Mouse (Mus musculus) urinary bladder, postnatal 25 days (tissue): ENCODE measurements around the gene Pramef8.
A peak's percentile ranks its signal among the peaks of the same experiment; 100 is the strongest.
"Not testable (repeated sequence)": the region's sequence is repeated elsewhere in the genome, so short reads cannot be mapped to it uniquely, and the experiment has no call there.

Experiments
- DNase-seq: peaks from one replicate; pipeline ENCODE4 v3.0.0; 2022; ENCODE audit warnings: low spot score

Pramef8 gene

GRCm38 (mm10) chr4:143412219-143413092 lies at the start of gene Pramef8:
TSS of gene Pramef8 (plus strand) at chr4:143412426.
- peak; percentile 79 for DNase-seq

DNA sequence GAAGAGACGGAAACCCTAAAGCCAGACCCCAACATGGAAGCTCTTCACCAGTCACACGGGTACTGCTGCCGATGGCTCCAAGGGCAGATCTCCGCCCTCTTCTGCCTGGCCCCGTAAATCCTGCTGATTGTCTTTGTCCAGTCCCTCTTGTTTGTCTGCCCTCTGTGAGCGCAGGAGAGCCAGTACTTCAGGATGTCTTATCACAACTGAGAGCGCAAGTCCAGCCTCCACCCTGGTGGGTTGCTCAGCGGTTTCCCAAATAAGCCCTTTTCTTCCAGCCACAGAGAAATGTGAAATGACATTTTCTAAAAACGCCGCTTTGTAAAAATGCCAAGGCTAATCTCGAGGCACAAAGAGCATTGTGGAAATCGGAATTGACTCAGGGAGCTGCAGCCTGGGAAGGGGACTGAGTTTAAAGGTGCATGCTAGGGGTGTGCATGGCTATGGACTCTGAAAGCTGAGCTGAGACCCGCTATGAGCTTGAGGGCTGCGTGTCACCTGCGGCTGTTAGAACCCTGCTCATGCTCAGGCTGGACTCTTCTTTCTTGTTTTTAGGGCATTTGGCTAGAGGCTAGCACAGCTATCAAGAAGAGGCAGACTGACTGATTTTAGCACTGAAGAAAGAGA lies 45.7 kb upstream of the Pramef8 start:
- no peak for DNase-seq

DNA sequence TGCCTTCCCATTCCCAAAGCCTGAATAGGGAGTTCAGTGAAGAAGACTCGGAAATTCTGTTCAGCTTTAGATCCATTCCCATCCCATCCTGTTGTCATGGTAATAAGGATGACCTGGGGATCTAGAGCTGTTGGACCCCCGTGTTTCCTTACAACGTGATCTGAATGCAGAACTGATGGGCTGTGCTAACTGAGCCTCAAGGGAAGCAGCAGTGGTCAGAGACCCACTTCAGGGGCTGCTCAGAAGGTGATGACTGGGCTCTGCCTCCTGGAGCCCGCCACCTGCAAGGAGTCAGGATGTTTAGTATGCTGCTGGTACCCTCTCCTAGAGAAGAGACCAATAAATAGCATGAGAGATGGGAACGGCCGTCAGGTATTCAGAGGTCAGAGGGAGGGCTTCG lies 32.7 kb upstream of the Pramef8 start:
- DNase-seq, result no peak

GRCm38 (mm10) chr4:143379931-143380715 lies 32.1 kb upstream of the Pramef8 start:
- no peak for DNase-seq

DNA sequence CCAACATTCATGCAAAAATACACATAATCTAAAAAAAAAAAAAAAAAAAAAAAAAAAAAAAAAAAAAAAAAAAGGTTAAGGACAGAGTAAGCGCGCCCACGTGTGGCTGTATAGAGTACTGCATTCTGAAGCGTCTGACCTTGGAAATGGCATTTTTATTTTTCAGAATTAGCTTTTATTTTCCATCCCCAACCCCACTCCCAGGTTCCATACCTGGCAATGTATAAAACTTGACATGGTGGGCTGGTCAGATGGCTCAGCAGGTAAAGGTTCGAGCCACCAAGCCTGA lies 31.6 kb upstream of the Pramef8 start:
- DNase-seq, result peak; percentile 37

DNA sequence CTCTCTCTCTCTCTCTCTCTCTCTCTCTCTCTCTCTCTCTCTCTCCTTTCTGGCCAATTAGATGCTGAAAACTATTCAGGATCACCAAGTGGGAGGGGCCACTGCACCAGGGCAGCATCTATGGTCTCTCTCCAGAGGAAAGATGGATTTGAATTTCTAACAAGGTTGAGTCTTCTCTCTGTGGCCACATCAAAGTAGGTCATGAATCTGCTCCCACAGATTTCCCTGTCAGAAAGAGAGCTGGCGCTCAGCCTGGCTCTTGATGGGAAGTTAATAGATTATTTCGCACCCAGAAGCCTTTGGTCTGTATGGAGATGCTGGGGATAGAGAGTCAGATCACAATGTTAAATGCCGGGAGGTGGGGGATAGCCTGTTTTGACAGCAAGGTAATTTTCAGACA lies 30.1 kb upstream of the Pramef8 start:
- no peak for DNase-seq

- DNase-seq, result no peak
These were observed 28.6 kb upstream of the Pramef8 start for GRCm38 (mm10) chr4:143383646-143384045.

- DNase-seq, result peak; percentile 30
These were observed 23.1 kb upstream of the Pramef8 start for GRCm38 (mm10) chr4:143388955-143389702.

DNA sequence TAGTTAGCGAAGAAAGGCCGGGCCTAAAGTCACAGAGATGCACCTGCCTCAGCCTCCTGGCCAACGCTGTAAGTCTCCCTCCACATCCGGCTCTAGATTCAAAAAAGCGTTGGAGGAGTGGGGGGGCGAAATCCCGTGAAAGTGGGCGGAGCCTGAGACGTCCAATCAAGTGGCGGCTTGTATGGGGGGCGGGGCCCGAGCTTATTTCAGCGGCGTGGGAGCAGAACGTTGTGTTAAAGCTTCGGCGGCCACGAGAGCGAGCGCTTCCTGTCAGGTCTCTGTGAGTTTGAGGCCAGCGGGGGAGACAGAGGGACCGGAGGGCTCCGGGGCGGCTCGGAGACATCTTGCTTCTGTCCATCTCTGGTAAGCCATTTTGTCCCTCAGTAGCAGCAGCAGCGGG lies 18.0 kb upstream of the Pramef8 start, which contains the start of gene Pramel1:
TSS of gene Pramel1 (plus strand) at position 248 of the 400 bp plus-strand sequence.
- no peak for DNase-seq

DNA sequence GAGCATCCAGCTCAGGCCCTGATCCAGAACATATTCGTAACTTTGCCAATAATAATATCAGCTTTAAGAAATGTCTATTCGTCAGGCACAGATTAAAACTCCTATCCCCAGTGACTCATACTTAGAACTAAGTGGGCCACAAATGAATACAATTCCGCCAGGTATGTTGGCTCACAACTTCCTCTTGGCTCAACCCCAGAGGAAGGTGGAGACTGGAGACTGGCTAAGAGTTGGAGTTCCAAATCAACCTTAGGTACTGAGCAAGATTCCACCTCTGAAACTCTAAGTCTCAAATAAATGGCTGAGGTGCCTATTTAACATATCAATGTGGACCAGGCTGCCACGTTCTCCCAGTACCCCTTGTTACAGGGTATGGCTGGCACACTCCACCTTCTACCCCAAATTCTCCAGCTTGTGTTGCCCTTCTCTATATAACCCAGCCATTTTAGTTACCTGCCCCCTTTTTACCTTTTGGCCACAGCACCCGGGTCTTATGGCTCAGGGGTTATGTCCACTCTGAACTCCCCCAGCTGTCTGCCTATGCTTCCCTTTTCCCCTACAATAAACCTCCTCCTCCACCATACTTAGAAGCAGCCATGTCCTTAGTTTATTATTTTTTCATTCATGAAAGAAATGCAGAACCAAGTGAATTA lies 534 bp upstream of the Pramef8 start:
- peak; percentile 6 for DNase-seq

DNA sequence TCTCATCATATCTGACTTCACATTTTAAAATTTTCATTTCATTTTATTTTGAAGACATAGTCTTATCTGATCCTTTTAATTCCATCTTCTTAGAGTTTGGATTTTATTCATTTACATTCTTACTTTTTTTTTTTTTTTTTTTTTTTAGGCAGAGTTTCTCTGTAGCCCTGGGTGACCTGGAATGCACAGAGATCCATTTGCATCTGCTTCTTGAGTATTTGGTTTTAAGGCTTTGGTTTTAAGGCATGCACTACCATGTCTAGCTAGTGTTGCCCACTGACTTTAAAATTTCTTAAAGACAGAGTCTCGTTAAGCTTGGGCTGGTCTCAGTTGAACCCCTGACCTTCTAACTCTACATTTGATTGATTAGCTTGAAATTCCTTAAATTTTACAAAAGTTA lies 1.4 kb downstream of the Pramef8 start:
- DNase-seq, result no peak

DNA sequence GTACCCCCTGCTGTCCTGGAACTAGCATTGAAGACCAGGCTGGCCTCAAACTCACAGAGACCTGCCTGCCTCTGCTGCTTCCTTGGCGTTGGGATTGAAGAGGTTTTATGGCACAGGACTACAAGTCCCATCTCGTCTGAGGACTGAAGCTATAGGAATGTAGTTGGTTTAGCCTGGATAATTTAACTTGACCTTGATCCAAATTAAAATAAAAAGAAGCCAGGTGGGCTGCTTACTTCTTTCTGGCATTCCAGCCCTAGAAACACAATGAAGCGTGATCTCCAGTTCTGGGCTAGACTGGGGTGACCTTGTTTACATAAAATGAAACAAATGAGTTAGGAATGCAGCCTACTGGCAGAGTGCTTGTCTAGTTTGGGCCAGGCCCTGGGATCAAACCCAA lies 1.9 kb downstream of the Pramef8 start:
- no peak for DNase-seq

- not testable (repeated sequence) for DNase-seq
These were observed 14.5 kb downstream of the Pramef8 start for GRCm38 (mm10) chr4:143426770-143427169.

DNA sequence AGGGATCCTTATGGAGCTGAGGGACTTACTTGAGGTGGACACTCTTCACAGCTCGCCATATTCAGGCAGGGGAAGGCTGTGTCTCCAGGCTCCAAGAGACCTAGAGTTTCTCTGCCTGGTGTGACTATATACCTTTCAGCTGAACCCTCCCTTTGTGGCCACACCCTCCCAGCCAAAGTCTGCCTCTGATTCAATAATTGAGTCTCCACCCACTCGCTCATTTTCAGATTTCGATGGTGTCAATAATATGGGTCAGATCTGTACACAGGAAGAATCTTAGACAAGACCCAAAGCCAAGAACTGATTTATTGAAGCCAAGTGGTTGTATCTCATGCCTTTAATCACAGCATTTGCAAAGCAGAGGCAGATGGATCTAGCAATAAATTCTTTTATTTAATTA lies 38.0 kb downstream of the Pramef8 start, which contains the start of gene Oog4:
TSS of gene Oog4 (minus strand) at position 101 of the 400 bp plus-strand sequence.
- DNase-seq, result no peak
